Mouse (Mus musculus): Measurements from ENCODE around the gene Cd40lg. TPM values are rescaled to one million over a fixed set of nuclear protein-coding genes. Genes with fewer than 3 reads are reported as not detected.

The Cd40lg gene
- polyA plus RNA-seq, 1 experiment from 2014 or later = not detected

- Histone ChIP-seq H3K27me3 (ENCODE audit: control insufficient read depth, insufficient read depth, low read length) (no peaks in the 10 kb centered on the region), H3K4me1 (ENCODE audit: control insufficient read depth, insufficient read depth, low read length) (no peaks in the 10 kb centered on the region), H3K4me3 (ENCODE audit: low read length) (no peak overlapping the region), H3K27ac (ENCODE audit: low read length) (no peak overlapping the region), H3K9ac (ENCODE audit: low read length) (no peak overlapping the region), H3K9me3 (replicated peaks; ENCODE audit: control insufficient read depth, low read length) (no peaks in the 10 kb centered on the region), H3K4me2 (ENCODE audit: low read depth, low read length) (no peak overlapping the region), H3K36me3 (ENCODE audit: control insufficient read depth, insufficient read depth) (no peaks in the 10 kb centered on the region)
- 48% methylated on average over 2 of the region's 2 CpGs for WGBS
- no peak for ATAC-seq (replicated peaks; ENCODE audit: extremely low read depth, insufficient read depth, low FRiP score)
Observed at GRCm38 (mm10) chrX:57198036-57198435, 13.9 kb upstream of the Cd40lg start.

GRCm38 (mm10) chrX:57200397-57200796, 11.5 kb upstream of the Cd40lg start:
- no peak for ATAC-seq (replicated peaks; ENCODE audit: extremely low read depth, insufficient read depth, low FRiP score)
- no peaks in the 10 kb centered on the region for H3K9me3 ChIP-seq (replicated peaks; ENCODE audit: control insufficient read depth, low read length)
- WGBS = 56% methylated on average over 2 of the region's 2 CpGs

GRCm38 (mm10) chrX:57210591-57210990, 1.4 kb upstream of the Cd40lg start:
- no peak overlapping the region for H3K9ac ChIP-seq (ENCODE audit: low read length)
- H3K36me3 ChIP-seq (ENCODE audit: control insufficient read depth, insufficient read depth) = no peaks in the 10 kb centered on the region
- no peak for ATAC-seq (replicated peaks; ENCODE audit: extremely low read depth, insufficient read depth, low FRiP score)
- H3K27me3 ChIP-seq (ENCODE audit: control insufficient read depth, insufficient read depth, low read length) = no peaks in the 10 kb centered on the region
- H3K4me2 ChIP-seq (ENCODE audit: low read depth, low read length) = no peak overlapping the region
- H3K27ac ChIP-seq (ENCODE audit: low read length) = no peak overlapping the region
- no peak overlapping the region for H3K4me3 ChIP-seq (ENCODE audit: low read length)
- 69% methylated on average over 1 of the region's 1 CpGs for WGBS
- H3K4me1 ChIP-seq (ENCODE audit: control insufficient read depth, insufficient read depth, low read length) = no peaks in the 10 kb centered on the region
- H3K9me3 ChIP-seq (replicated peaks; ENCODE audit: control insufficient read depth, low read length) = no peaks in the 10 kb centered on the region

More at GRCm38 (mm10) chrX:57200397-57200796, 11.5 kb upstream of the Cd40lg start:
- H3K4me3 ChIP-seq (ENCODE audit: low read length) = no peak overlapping the region
- no peaks in the 10 kb centered on the region for H3K36me3 ChIP-seq (ENCODE audit: control insufficient read depth, insufficient read depth)
- H3K27me3 ChIP-seq (ENCODE audit: control insufficient read depth, insufficient read depth, low read length) = no peaks in the 10 kb centered on the region
- no peak overlapping the region for H3K4me2 ChIP-seq (ENCODE audit: low read depth, low read length)
- H3K4me1 ChIP-seq (ENCODE audit: control insufficient read depth, insufficient read depth, low read length) = no peaks in the 10 kb centered on the region
- H3K9ac ChIP-seq (ENCODE audit: low read length) = no peak overlapping the region
- no peak overlapping the region for H3K27ac ChIP-seq (ENCODE audit: low read length)

- ATAC-seq (replicated peaks; ENCODE audit: extremely low read depth, insufficient read depth, low FRiP score) = no peak
- H3K27ac ChIP-seq (ENCODE audit: low read length) = no peak overlapping the region
- no peak overlapping the region for H3K4me2 ChIP-seq (ENCODE audit: low read depth, low read length)
- H3K36me3 ChIP-seq (ENCODE audit: control insufficient read depth, insufficient read depth) = no peaks in the 10 kb centered on the region
- no peaks in the 10 kb centered on the region for H3K27me3 ChIP-seq (ENCODE audit: control insufficient read depth, insufficient read depth, low read length)
- 72% methylated on average over 3 of the region's 3 CpGs for WGBS
- H3K4me3 ChIP-seq (ENCODE audit: low read length) = no peak overlapping the region
- no peaks in the 10 kb centered on the region for H3K9me3 ChIP-seq (replicated peaks; ENCODE audit: control insufficient read depth, low read length)
- no peak overlapping the region for H3K9ac ChIP-seq (ENCODE audit: low read length)
- H3K4me1 ChIP-seq (ENCODE audit: control insufficient read depth, insufficient read depth, low read length) = no peaks in the 10 kb centered on the region
Observed at GRCm38 (mm10) chrX:57212862-57213261, 919 bp downstream of the Cd40lg start.

GRCm38 (mm10) chrX:57215495-57215894, 3.6 kb downstream of the Cd40lg start:
- Histone ChIP-seq H3K9me3 (replicated peaks; ENCODE audit: control insufficient read depth, low read length) (no peaks in the 10 kb centered on the region), H3K36me3 (ENCODE audit: control insufficient read depth, insufficient read depth) (no peaks in the 10 kb centered on the region), H3K27me3 (ENCODE audit: control insufficient read depth, insufficient read depth, low read length) (no peaks in the 10 kb centered on the region), H3K9ac (ENCODE audit: low read length) (no peak overlapping the region), H3K4me2 (ENCODE audit: low read depth, low read length) (no peak overlapping the region), H3K4me1 (ENCODE audit: control insufficient read depth, insufficient read depth, low read length) (no peaks in the 10 kb centered on the region), H3K27ac (ENCODE audit: low read length) (no peak overlapping the region), H3K4me3 (ENCODE audit: low read length) (no peak overlapping the region)
- WGBS = 81% methylated on average over 4 of the region's 4 CpGs
- no peak for ATAC-seq (replicated peaks; ENCODE audit: extremely low read depth, insufficient read depth, low FRiP score)

- no peaks in the 10 kb centered on the region for H3K9me3 ChIP-seq (replicated peaks; ENCODE audit: control insufficient read depth, low read length)
- no peak overlapping the region for H3K4me2 ChIP-seq (ENCODE audit: low read depth, low read length)
- H3K36me3 ChIP-seq (ENCODE audit: control insufficient read depth, insufficient read depth) = no peaks in the 10 kb centered on the region
- H3K9ac ChIP-seq (ENCODE audit: low read length) = no peak overlapping the region
- H3K27ac ChIP-seq (ENCODE audit: low read length) = no peak overlapping the region
- ATAC-seq (replicated peaks; ENCODE audit: extremely low read depth, insufficient read depth, low FRiP score) = no peak
- H3K27me3 ChIP-seq (ENCODE audit: control insufficient read depth, insufficient read depth, low read length) = no peaks in the 10 kb centered on the region
- no peaks in the 10 kb centered on the region for H3K4me1 ChIP-seq (ENCODE audit: control insufficient read depth, insufficient read depth, low read length)
- 59% methylated on average over 5 of the region's 5 CpGs for whole genome bisulfite sequencing
- no peak overlapping the region for H3K4me3 ChIP-seq (ENCODE audit: low read length)
Observed at GRCm38 (mm10) chrX:57216271-57216670, 4.3 kb downstream of the Cd40lg start.

- H3K9me3 ChIP-seq (replicated peaks; ENCODE audit: control insufficient read depth, low read length) = no peaks in the 10 kb centered on the region
- H3K4me3 ChIP-seq (ENCODE audit: low read length) = no peak overlapping the region
- no peaks in the 10 kb centered on the region for H3K27me3 ChIP-seq (ENCODE audit: control insufficient read depth, insufficient read depth, low read length)
- WGBS = 88% methylated on average over 5 of the region's 5 CpGs
- no peak overlapping the region for H3K4me2 ChIP-seq (ENCODE audit: low read depth, low read length)
- ATAC-seq (replicated peaks; ENCODE audit: extremely low read depth, insufficient read depth, low FRiP score) = no peak
- no peak overlapping the region for H3K27ac ChIP-seq (ENCODE audit: low read length)
- no peaks in the 10 kb centered on the region for H3K36me3 ChIP-seq (ENCODE audit: control insufficient read depth, insufficient read depth)
- H3K9ac ChIP-seq (ENCODE audit: low read length) = no peak overlapping the region
- no peaks in the 10 kb centered on the region for H3K4me1 ChIP-seq (ENCODE audit: control insufficient read depth, insufficient read depth, low read length)
Observed at GRCm38 (mm10) chrX:57219563-57219962, 7.6 kb downstream of the Cd40lg start.

- ATAC-seq (replicated peaks; ENCODE audit: extremely low read depth, insufficient read depth, low FRiP score) = no peak
- H3K9ac ChIP-seq (ENCODE audit: low read length) = no peak overlapping the region
- H3K4me3 ChIP-seq (ENCODE audit: low read length) = no peak overlapping the region
- H3K4me2 ChIP-seq (ENCODE audit: low read depth, low read length) = no peak overlapping the region
- no peaks in the 10 kb centered on the region for H3K4me1 ChIP-seq (ENCODE audit: control insufficient read depth, insufficient read depth, low read length)
- WGBS = 78% methylated on average over 3 of the region's 3 CpGs
- no peaks in the 10 kb centered on the region for H3K27me3 ChIP-seq (ENCODE audit: control insufficient read depth, insufficient read depth, low read length)
- H3K9me3 ChIP-seq (replicated peaks; ENCODE audit: control insufficient read depth, low read length) = no peaks in the 10 kb centered on the region
- H3K27ac ChIP-seq (ENCODE audit: low read length) = no peak overlapping the region
- H3K36me3 ChIP-seq (ENCODE audit: control insufficient read depth, insufficient read depth) = no peaks in the 10 kb centered on the region
Observed at GRCm38 (mm10) chrX:57221881-57222280, 9.9 kb downstream of the Cd40lg start.

GRCm38 (mm10) chrX:57223301-57223700, 11.4 kb downstream of the Cd40lg start:
- no peaks in the 10 kb centered on the region for H3K36me3 ChIP-seq (ENCODE audit: control insufficient read depth, insufficient read depth)
- 78% methylated on average over 10 of the region's 10 CpGs for WGBS

GRCm38 (mm10) chrX:57228178-57228577, 16.2 kb downstream of the Cd40lg start:
- Histone ChIP-seq H3K36me3 (ENCODE audit: control insufficient read depth, insufficient read depth) (no peaks in the 10 kb centered on the region), H3K4me1 (ENCODE audit: control insufficient read depth, insufficient read depth, low read length) (no peaks in the 10 kb centered on the region), H3K27me3 (ENCODE audit: control insufficient read depth, insufficient read depth, low read length) (no peaks in the 10 kb centered on the region), H3K27ac (ENCODE audit: low read length) (no peak overlapping the region), H3K4me2 (ENCODE audit: low read depth, low read length) (no peak overlapping the region), H3K9me3 (replicated peaks; ENCODE audit: control insufficient read depth, low read length) (no peaks in the 10 kb centered on the region), H3K4me3 (ENCODE audit: low read length) (no peak overlapping the region), H3K9ac (ENCODE audit: low read length) (no peak overlapping the region)
- 50% methylated on average over 2 of the region's 2 CpGs for whole genome bisulfite sequencing
- ATAC-seq (replicated peaks; ENCODE audit: extremely low read depth, insufficient read depth, low FRiP score) = no peak

More at GRCm38 (mm10) chrX:57223301-57223700, 11.4 kb downstream of the Cd40lg start:
- no peak overlapping the region for H3K4me2 ChIP-seq (ENCODE audit: low read depth, low read length)
- H3K27ac ChIP-seq (ENCODE audit: low read length) = no peak overlapping the region
- H3K27me3 ChIP-seq (ENCODE audit: control insufficient read depth, insufficient read depth, low read length) = no peaks in the 10 kb centered on the region
- no peaks in the 10 kb centered on the region for H3K9me3 ChIP-seq (replicated peaks; ENCODE audit: control insufficient read depth, low read length)
- no peak for ATAC-seq (replicated peaks; ENCODE audit: extremely low read depth, insufficient read depth, low FRiP score)
- H3K4me1 ChIP-seq (ENCODE audit: control insufficient read depth, insufficient read depth, low read length) = no peaks in the 10 kb centered on the region
- no peak overlapping the region for H3K9ac ChIP-seq (ENCODE audit: low read length)
- no peak overlapping the region for H3K4me3 ChIP-seq (ENCODE audit: low read length)

Data from heart, embryonic 16.5 days (tissue).